Mouse (Mus musculus) embryo, embryonic 11 days (tissue): ENCODE measurements around the gene Pcif1.

Experiments
- DNase-seq: peaks from one replicate; pipeline ENCODE4 v3.0.0-alpha.2; 2015

Gene Pcif1

GRCm38 (mm10) chr2:164930706-164931581, 51.8 kb downstream of the Pcif1 start:
- DNase-seq, result peak; percentile 18

- DNase-seq, result peak; percentile 23
Observed at GRCm38 (mm10) chr2:164933534-164933933, 54.4 kb downstream of the Pcif1 start.

DNA sequence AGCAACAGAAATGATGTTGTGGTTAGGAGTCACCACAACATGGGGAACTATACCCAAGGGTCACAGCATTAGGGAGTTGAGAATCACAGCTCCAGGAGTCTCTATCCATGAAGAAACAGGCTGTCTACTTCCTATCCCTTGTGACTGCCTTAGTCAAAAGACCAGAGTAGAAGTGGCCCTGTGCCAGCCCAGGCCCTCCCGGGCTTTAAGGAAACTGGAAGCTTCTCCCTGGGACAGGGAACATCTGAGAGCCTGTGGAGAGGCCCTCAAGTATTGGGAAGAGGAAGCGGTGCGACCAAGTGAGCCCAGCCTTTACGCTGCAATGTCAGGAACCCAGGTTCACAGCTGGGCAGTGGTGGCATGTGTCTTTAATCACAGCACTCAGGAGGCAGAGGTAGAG, 56.9 kb downstream of the Pcif1 start:
- DNase-seq, result no peak

- peak; percentile 67 for DNase-seq
Observed at GRCm38 (mm10) chr2:164938146-164939091, 59.3 kb downstream of the Pcif1 start.

DNA sequence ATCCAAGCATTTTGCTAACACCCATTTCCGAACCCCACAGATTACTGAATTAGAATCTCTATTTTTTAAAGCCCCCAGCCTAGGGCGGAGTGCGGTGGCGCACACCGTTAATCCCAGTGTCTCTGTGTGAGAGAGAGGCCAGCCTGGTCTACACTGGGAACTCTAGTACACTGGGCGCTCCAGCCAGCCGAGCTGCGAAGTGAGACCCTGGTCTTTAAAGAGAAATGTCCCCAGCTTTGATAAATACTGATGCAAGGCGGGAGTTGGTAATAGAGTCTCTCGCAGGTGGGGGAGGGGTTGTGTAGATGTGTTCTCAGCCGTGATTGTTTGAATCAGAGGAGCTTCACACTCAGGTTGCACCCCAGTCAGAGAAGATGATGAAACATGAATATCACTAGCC, 60.0 kb downstream of the Pcif1 start:
- DNase-seq, result no peak

- DNase-seq, result peak; percentile 67
Observed at GRCm38 (mm10) chr2:164940140-164940830, 61.2 kb downstream of the Pcif1 start, which contains the start of gene Mmp9. Mmp9 (plus strand) TSS chr2:164940780.

- peak; percentile 14 for DNase-seq
Observed at GRCm38 (mm10) chr2:164942692-164943290, 63.7 kb downstream of the Pcif1 start.
